Mouse (Mus musculus) T-helper 17 cell (primary cell): ENCODE results near the gene Sez6.

Source experiments
- in situ Hi-C, 2 experiments: fragments of 300-600 bp; cut with MboI, MseI; formaldehyde crosslinking; loops; 1 replicate in 1 of 2; 2 replicates in 1 of 2; pipeline ENCODE4 v1.15.1; 2025; ENCODE audit warnings: high pct_unique_total_duplicates in 2 of 2

The Sez6 gene

DNA sequence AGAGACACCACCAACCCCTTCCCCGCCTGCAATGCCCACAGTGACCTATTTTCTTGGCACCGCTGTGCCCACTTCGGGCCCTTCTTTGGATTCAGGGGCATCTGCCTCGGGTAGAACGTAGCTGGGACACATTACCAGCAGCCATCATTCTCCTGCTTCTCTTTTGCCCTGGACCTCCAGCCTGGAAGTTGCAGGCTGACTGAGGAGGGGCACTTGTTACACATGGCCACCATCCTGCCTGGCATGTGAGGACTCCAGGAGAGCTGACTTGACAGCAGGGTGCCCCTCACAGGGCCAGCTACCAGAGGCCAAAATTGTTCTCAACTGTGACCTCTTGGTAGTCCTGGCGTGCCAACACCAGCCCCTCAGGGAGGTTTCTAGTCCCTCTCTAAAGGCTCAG is 47.6 kb downstream of the Sez6 start:
- in situ Hi-C loops, result no loop called here

- in situ Hi-C loops, result no loop called here
These were observed 48.7 kb downstream of the Sez6 start for GRCm38 (mm10) chr11:77979221-77979809.

DNA sequence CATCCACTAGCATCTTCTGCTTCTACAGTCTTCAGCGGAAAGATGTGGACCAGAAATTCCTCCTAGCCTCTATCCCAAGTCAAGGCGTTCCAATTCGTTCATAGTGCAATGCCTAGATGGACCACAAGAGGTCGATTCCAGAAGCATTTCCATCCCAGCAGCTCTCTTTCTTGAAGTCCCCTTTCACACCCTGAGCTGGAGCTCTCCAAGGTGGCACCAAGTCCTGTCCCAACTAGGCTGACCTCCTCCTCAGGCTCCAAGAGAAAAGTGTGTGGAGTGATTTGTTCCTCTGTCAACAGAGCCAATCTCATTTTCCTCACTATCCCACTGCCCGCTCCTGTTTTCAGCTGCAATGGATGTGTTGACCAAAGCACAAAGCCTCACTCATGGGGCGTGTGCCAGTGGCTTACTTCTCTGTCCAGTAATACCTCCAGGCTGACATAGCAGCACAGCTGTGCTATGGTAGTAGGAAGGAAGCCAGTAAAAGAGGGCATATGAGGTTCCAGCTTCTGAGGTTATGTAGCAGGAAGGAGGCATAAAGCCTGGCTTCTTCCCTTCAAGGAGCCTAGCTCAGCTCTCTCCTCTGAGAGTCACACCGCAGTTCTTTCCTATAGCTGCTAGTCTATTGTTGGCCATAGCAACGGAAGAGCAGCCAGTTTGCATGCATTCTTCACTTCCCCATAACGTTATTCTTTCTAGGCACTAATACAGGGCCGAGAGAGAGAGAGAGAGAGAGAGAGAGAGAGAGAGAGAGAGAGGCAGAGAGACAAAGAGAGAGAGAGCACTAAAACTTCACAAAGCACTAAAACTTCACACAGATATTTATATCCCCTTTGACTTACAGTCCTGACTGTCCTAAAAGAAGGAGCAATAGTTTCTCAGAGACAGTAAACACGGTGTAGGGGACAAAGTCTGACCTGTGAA is 49.9 kb downstream of the Sez6 start:
- in situ Hi-C loops, result loop anchor here in 1 of 2 experiments (5.0 kb wide), 1 partner anchor 57 kb away; the partner anchor contains the start of gene Flot2

- in situ Hi-C loops, result loop anchor here in 1 of 2 experiments (5.0 kb wide), 1 partner anchor 55 kb away; the partner anchor contains the start of gene Flot2
These were observed 51.2 kb downstream of the Sez6 start for GRCm38 (mm10) chr11:77981609-77982440.

DNA sequence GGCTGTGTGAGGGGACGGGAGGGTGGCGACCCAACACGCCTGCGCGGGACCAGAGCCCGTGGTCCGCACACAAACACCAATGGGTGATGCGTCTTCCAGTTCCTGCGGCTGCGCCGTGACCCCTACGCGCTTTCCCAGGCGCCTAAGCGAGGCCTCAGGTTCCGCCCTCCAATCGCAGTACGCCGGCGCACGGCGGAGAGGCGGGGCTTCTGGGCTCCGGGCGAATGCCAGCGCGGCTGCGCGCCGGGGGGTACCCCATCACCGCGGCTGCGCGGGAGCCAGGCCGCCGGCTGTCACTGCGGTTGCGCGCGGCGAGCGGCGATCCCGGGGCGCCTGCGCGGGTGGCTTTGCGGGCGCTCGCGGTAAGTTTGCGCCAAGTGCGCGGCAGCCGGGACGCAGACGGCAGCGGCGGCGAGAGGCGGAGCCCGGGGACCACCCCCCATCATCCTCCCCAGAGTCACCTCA is 51.9 kb downstream of the Sez6 start, which contains the start of gene Phf12:
Gene Phf12 (plus strand): TSS at position 314 of the 465 bp plus-strand sequence.
- in situ Hi-C loops, result loop anchor here in 1 of 2 experiments (5.0 kb wide), 1 partner anchor 55 kb away; the partner anchor contains the start of gene Flot2

GRCm38 (mm10) chr11:77983191-77983936 is 52.8 kb downstream of the Sez6 start:
- in situ Hi-C loops, result loop anchor here in 1 of 2 experiments (5.0 kb wide), 1 partner anchor 54 kb away; the partner anchor contains the start of gene Flot2

DNA sequence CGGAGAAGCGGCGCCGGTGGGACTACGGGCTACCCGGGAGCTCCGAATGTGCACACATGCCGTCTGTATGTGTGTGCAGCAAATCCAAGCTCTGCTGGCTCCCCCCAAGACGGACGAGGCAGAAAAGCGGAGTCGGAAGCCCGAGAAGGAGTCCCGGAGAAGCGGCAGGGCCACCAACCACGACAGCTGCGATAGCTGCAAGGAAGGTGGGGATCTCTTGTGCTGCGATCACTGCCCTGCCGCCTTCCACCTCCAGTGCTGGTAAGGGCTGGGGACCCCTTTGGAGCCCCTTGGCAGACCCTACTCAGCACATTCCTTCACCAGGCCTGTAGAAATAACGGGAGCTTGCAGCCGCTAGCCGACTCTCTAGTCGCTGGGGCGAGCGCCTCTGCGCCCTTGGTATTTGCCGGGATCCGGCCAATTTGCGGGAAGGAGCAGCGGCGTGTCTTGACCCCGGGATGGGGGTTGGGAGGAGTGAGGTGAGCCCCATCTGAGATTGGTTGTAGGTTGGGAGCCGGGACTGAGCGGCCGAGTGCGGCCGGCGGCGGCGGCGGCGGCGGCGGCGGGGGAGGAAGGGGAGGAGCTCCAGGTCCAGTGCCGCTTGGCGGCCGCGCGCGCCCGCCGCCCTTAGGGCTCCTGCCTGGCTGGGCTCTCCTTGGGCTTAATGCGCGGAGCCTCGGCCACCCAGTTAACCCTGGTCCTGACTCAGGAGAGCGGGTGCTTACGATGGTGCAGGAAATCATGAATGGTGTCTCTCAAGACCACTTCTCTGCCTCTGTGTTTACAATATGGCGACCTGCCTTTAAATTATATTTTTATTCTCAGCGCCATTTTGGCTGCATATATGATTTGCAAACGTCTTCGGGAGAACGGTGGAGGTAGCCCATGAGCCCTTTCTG is 53.6 kb downstream of the Sez6 start:
- in situ Hi-C loops, result loop anchor here in 1 of 2 experiments (5.0 kb wide), 1 partner anchor 53 kb away; the partner anchor contains the start of gene Flot2

GRCm38 (mm10) chr11:77984836-77985231 is 54.2 kb downstream of the Sez6 start:
- in situ Hi-C loops, result loop anchor here in 1 of 2 experiments (5.0 kb wide), 1 partner anchor 52 kb away; the partner anchor contains the start of gene Flot2

GRCm38 (mm10) chr11:77985541-77986065 is 55.0 kb downstream of the Sez6 start:
- in situ Hi-C loops, result no loop called here

DNA sequence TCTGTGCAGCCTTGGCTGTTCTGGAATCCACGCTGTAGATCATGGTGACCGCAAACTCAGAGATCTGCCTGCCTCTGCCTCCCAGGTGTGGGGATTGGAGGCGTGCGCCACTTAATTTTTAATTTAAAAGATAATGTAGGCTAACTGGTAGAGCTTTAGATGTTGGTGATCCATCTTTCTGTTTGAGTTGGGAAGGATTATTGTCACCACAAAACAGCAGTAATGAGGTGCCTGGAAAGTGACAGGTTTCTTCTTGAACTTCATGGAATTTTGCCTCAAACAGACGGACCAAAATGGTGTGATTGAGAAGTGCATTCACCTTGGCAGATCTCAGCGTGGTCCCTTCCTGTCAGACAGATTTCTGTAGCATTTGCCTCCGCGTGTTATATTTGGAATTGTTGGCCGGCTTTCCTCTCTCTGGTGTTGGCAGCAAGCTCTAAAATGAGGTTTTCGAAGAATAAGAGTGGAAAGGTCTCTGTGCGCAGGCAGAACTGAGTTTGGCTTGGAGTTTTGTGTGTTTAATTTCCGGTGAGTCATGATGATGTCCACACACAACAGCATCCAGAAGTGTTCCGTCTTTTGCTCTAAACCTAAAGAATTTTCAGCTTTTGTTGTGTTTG is 58.6 kb downstream of the Sez6 start:
- in situ Hi-C loops, result no loop called here

DNA sequence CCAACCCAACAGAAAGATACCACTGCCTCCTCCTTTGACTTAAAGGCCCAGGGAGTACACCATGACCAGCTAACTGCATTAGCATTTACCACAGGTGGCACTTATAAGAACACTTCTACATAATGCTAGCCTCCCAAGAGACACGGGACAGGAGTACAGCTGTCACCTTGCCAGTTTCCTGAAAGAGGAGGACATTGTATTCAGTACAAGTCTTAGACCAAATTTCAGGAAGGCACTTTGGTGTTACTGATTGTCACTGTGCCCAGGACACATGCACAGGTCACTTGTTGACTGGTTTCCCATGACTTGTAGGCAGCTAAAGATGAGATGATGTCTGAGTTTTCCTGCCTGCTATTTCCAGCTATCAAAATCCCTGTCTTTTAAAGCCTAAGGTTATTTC is 65.0 kb downstream of the Sez6 start:
- in situ Hi-C loops, result no loop called here

GRCm38 (mm10) chr11:78006446-78006845 is 75.8 kb downstream of the Sez6 start:
- in situ Hi-C loops, result no loop called here

GRCm38 (mm10) chr11:78019676-78020075 is 89.1 kb downstream of the Sez6 start:
- in situ Hi-C loops, result no loop called here

GRCm38 (mm10) chr11:78023607-78024006 is 93.0 kb downstream of the Sez6 start:
- in situ Hi-C loops, result no loop called here
